8 mouse cellular contexts compared by ENCODE assay signal in the genomic region with DNA sequence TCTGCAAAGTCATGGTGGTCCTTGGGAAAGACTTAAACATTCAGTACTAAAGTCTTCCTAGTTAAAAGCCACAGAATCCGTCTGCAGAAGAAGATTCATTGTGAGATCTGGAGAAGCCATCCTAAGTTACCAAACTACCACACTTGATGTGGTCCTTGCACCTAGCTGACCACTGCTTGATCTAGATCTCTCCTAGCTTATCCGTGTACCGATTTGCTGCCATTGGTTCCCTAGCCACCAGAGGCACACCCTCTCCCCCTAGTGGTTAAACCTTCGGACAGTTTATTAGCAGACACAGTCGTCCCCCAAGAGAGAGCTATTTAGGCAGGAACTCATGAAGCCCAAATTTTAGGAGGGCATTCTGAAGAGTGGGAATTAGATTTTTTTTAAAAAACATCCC. TPM values are rescaled to one million over a fixed set of nuclear protein-coding genes. Genes with fewer than 3 reads are reported as not detected.
DNase-seq lines count a peak whose midpoint lies in the region; ATAC-seq and TF ChIP-seq lines count a peak whose summit lies in the region.

No protein-coding gene starts in this region.

- no peaks in the 10 kb centered on the region for H3K27me3 ChIP-seq in heart, embryonic 11.5 days (ENCODE audit: control insufficient read depth, insufficient read depth, low read length)
- H3K27me3 ChIP-seq in limb, embryonic 14.5 days (ENCODE audit: control insufficient read depth, insufficient read depth, low read length), result no peaks in the 10 kb centered on the region
- H3K27me3 ChIP-seq in midbrain, embryonic 15.5 days (replicated peaks), result no peaks in the 10 kb centered on the region

- peak; percentile 77 for DNase-seq in CD4-positive helper T cell, adult 2 months (ENCODE audit: low read depth, low spot score)
- peak; percentile 74 to 93 for DNase-seq in adrenal gland, adult (ENCODE audit: inconsistent age in 2 of 2, low spot score in 1 of 2)
- DNase-seq in embryo, embryonic 11.5 days (ENCODE audit: low read depth, low spot score), result peak; percentile 64
- DNase-seq in kidney, adult 9 months, result peak; percentile 87
- DNase-seq in limb, embryonic 14.5 days (ENCODE audit: low spot score), result peak; percentile 79
- DNase-seq in testis, postnatal 10 days (ENCODE audit: low spot score), result peak; percentile 44

- H3K36me3 ChIP-seq in heart, embryonic 11.5 days (ENCODE audit: control insufficient read depth, insufficient read depth, low read length), result no peaks in the 10 kb centered on the region
- no peaks in the 10 kb centered on the region for H3K36me3 ChIP-seq in limb, embryonic 14.5 days (ENCODE audit: control insufficient read depth, insufficient read depth, low read length)
- H3K36me3 ChIP-seq in midbrain, embryonic 15.5 days (replicated peaks), result no peaks in the 10 kb centered on the region

- no peak overlapping the region for H3K9ac ChIP-seq in heart, embryonic 11.5 days (ENCODE audit: low read depth, low read length)
- no peak overlapping the region for H3K9ac ChIP-seq in limb, embryonic 14.5 days (ENCODE audit: low read depth, low read length, severe bottlenecking)
- no peak overlapping the region for H3K9ac ChIP-seq in midbrain, embryonic 15.5 days

- peak overlapping the region; percentile 68 for H3K4me2 ChIP-seq in heart, embryonic 11.5 days
- H3K4me2 ChIP-seq in limb, embryonic 14.5 days (replicated peaks; ENCODE audit: low read depth, low read length, severe bottlenecking), result no peak overlapping the region
- peak overlapping the region; percentile 16; the same call in 1 of the 2 replicates for H3K4me2 ChIP-seq in midbrain, embryonic 15.5 days

- no peak for ATAC-seq in heart, embryonic 11.5 days (replicated peaks; ENCODE audit: insufficient number of reproducible peaks, low FRiP score, low TSS enrichment)
- ATAC-seq in limb, embryonic 14.5 days (ENCODE audit: low FRiP score, low read depth), result no peak
- ATAC-seq in midbrain, embryonic 15.5 days (replicated peaks), result no peak

- no peak for TF ChIP-seq POLR2A in limb, embryonic 14.5 days (IDR thresholded peaks at IDR 0.05; ENCODE audit: borderline replicate concordance, extremely low read depth, insufficient read depth, insufficient read length)

- H3K4me3 ChIP-seq in heart, embryonic 11.5 days (ENCODE audit: low read depth, low read length), result peak overlapping the region; percentile 30
- H3K4me3 ChIP-seq in limb, embryonic 14.5 days (replicated peaks; ENCODE audit: low read length), result no peak overlapping the region
- no peak overlapping the region for H3K4me3 ChIP-seq in midbrain, embryonic 15.5 days

- H3K27ac ChIP-seq in heart, embryonic 11.5 days (ENCODE audit: low read depth, low read length), result no peak overlapping the region
- H3K27ac ChIP-seq in limb, embryonic 14.5 days (replicated peaks; ENCODE audit: low read depth, low read length), result no peak overlapping the region
- H3K27ac ChIP-seq in midbrain, embryonic 15.5 days, result no peak overlapping the region

- WGBS in heart, embryonic 11.5 days (ENCODE audit: insufficient replicate concordance), result 1% methylated on average over 5 of the region's 5 CpGs
- 0% methylated on average over 5 of the region's 5 CpGs for WGBS in limb, embryonic 14.5 days
- 1% methylated on average over 5 of the region's 5 CpGs for WGBS in midbrain, embryonic 15.5 days

- H3K9me3 ChIP-seq in heart, embryonic 11.5 days (replicated peaks; ENCODE audit: control insufficient read depth, low read length), result no peaks in the 10 kb centered on the region
- H3K9me3 ChIP-seq in limb, embryonic 14.5 days (ENCODE audit: control insufficient read depth, low read length), result no peaks in the 10 kb centered on the region
- no peaks in the 10 kb centered on the region for H3K9me3 ChIP-seq in midbrain, embryonic 15.5 days

- H3K4me1 ChIP-seq in heart, embryonic 11.5 days (ENCODE audit: control insufficient read depth, insufficient read depth, low read length), result 0 out of 2 replicates have a peak, but pooled peaks cover 2% of the 10 kb centered on the region
- H3K4me1 ChIP-seq in limb, embryonic 14.5 days (ENCODE audit: control insufficient read depth, insufficient read depth, low read length), result 0 out of 2 replicates have a peak, but pooled peaks cover 2% of the 10 kb centered on the region
- H3K4me1 ChIP-seq in midbrain, embryonic 15.5 days, result peaks cover 15% of the 10 kb centered on the region

RNA-seq across cellular contexts. Expression of gene Ikzf2, which starts 1.9 kb away (rescaled TPM):
- polyA plus RNA-seq in heart, embryonic 11.5 days (2014; fragmentation: Nextera tagmentation; extraction: Ambion mirVana), result 3.1 and 3.5 TPM in 2 replicates
- polyA plus RNA-seq in limb, embryonic 14.5 days (2012; rRNA removed), result 2.2 and 2.6 TPM in 2 replicates
- 4.6 and 4.9 TPM in 2 replicates for polyA plus RNA-seq in limb, embryonic 14.5 days (2014; fragmentation: Nextera tagmentation; extraction: Ambion mirVana)
- polyA plus RNA-seq in midbrain, embryonic 15.5 days (2015; fragmentation: Nextera tagmentation; extraction: Ambion mirVana), result 4.2 and 4.4 TPM in 2 replicates
